Mouse (Mus musculus) stomach, embryonic 15.5 days (tissue): Measurements from ENCODE around the gene Usp19. TPM values are rescaled to one million over a fixed set of nuclear protein-coding genes. Genes with fewer than 3 reads are reported as not detected.

ENCODE experiments used
- ATAC-seq: fragments of 200-750 bp; cut with Nextera tagmentation; 2 replicates; pipeline ENCODE4 v1.8.0; 2017; ENCODE audit warnings: low read depth, moderate number of reproducible peaks, moderate TSS enrichment; ENCODE audit not compliant: insufficient read depth, low FRiP score
- H3K27ac ChIP-seq: fragments of 300-500 bp; sonication (generic); 2 replicates; pipeline ENCODE4 v1.5.1; 2015; ENCODE audit warnings: mild to moderate bottlenecking, inconsistent platforms
- H3K27me3 ChIP-seq: fragments of 300-500 bp; sonication (generic); replicated peaks from 2 replicates; pipeline ENCODE4 v1.6.1; 2015; ENCODE audit warnings: inconsistent platforms
- H3K36me3 ChIP-seq: fragments of 300-500 bp; sonication (generic); 2 replicates; pipeline ENCODE4 v1.6.1; 2015; ENCODE audit warnings: inconsistent platforms
- H3K4me1 ChIP-seq: fragments of 300-500 bp; sonication (generic); 2 replicates; pipeline ENCODE4 v1.6.1; 2015; ENCODE audit warnings: inconsistent platforms
- H3K4me2 ChIP-seq: fragments of 300-500 bp; sonication (generic); 2 replicates; pipeline ENCODE4 v1.6.1; 2015; ENCODE audit warnings: mild to moderate bottlenecking, inconsistent platforms
- H3K4me3 ChIP-seq: fragments of 300-500 bp; sonication (generic); replicated peaks from 2 replicates; pipeline ENCODE4 v1.5.1; 2015; ENCODE audit warnings: inconsistent platforms
- H3K9ac ChIP-seq: fragments of 300-500 bp; sonication (generic); 2 replicates; pipeline ENCODE4 v1.6.1; 2015; ENCODE audit warnings: inconsistent platforms
- H3K9me3 ChIP-seq: fragments of 300-500 bp; sonication (generic); 2 replicates; pipeline ENCODE4 v1.6.1; 2016; ENCODE audit warnings: inconsistent platforms
- WGBS: fragments of 180-500 bp; shearing (Covaris S2); methylation state at CpG from one replicate; pipeline ENCODE4 v1.1.7; 2015; 5-methylcytosine and 5-hydroxymethylcytosine counted together
- polyA plus RNA-seq: library from polyadenylated mRNA; unstranded; fragments of >200 nt; fragmentation: Nextera tagmentation; extraction: Ambion mirVana; gene quantifications from 2 replicates; pipeline ENCODE4 v1.2.1, GENCODE M21; 2015

The Usp19 gene
- polyA plus RNA-seq, 1 experiment from 2014 or later = 58.8 TPM

GRCm38 (mm10) chr9:108474528-108474927 lies 15.9 kb upstream of the Usp19 start:
- ATAC-seq = no peak
- WGBS = 71% methylated on average over 1 of the region's 1 CpGs
- no peaks in the 10 kb centered on the region for H3K36me3 ChIP-seq

GRCm38 (mm10) chr9:108478638-108479156 lies 11.7 kb upstream of the Usp19 start:
- Histone ChIP-seq H3K36me3 (peaks cover 22% of the 10 kb centered on the region; the same call in 1 of the 2 replicates), H3K27ac (peak overlapping the region; percentile 92), H3K4me3 (peak overlapping the region; percentile 54), H3K27me3 (no peaks in the 10 kb centered on the region), H3K4me2 (peak overlapping the region; percentile 83), H3K9me3 (no peaks in the 10 kb centered on the region), H3K4me1 (peaks cover 21% of the 10 kb centered on the region), H3K9ac (no peak overlapping the region)
- peak; percentile 79 for ATAC-seq
- under 1% methylated on average over 20 of the region's 20 CpGs for WGBS

More at GRCm38 (mm10) chr9:108474528-108474927, 15.9 kb upstream of the Usp19 start:
- no peaks in the 10 kb centered on the region for H3K27me3 ChIP-seq
- no peak overlapping the region for H3K4me3 ChIP-seq
- H3K9ac ChIP-seq = no peak overlapping the region
- peaks cover 7% of the 10 kb centered on the region; the same call in 1 of the 2 replicates for H3K4me1 ChIP-seq
- no peak overlapping the region for H3K27ac ChIP-seq
- no peak overlapping the region for H3K4me2 ChIP-seq
- H3K9me3 ChIP-seq = no peaks in the 10 kb centered on the region

GRCm38 (mm10) chr9:108479241-108479640 lies 11.2 kb upstream of the Usp19 start:
- Histone ChIP-seq H3K4me1 (peaks cover 21% of the 10 kb centered on the region), H3K36me3 (peaks cover 27% of the 10 kb centered on the region; the same call in 1 of the 2 replicates), H3K27me3 (no peaks in the 10 kb centered on the region), H3K4me2 (peak overlapping the region; percentile 83), H3K27ac (peak overlapping the region; percentile 92), H3K9me3 (no peaks in the 10 kb centered on the region), H3K4me3 (peak overlapping the region; percentile 61), H3K9ac (no peak overlapping the region)
- ATAC-seq = no peak; the same call in 1 of the 2 replicates
- WGBS = 35% methylated on average over 11 of the region's 11 CpGs

- H3K4me2 ChIP-seq = peak within 1 kb of the TSS; percentile 83
- H3K9ac ChIP-seq = peak within 1 kb of the TSS; percentile 53
- H3K36me3 ChIP-seq = peaks cover 28% of the 10 kb centered on the region; the same call in 1 of the 2 replicates
- ATAC-seq = peak; percentile 45
- H3K27me3 ChIP-seq = no peaks in the 10 kb centered on the region
- H3K4me3 ChIP-seq = peak within 1 kb of the TSS; percentile 61
- WGBS = 6% methylated on average over 10 of the region's 10 CpGs
- peak within 1 kb of the TSS; percentile 92 for H3K27ac ChIP-seq
- peaks cover 21% of the 10 kb centered on the region for H3K4me1 ChIP-seq
- H3K9me3 ChIP-seq = no peaks in the 10 kb centered on the region
Measured at GRCm38 (mm10) chr9:108479721-108480351, 10.6 kb upstream of the Usp19 start, which contains the start of gene Lamb2. Gene Lamb2, plus strand, starts transcription at chr9:108479736.

- no peak for ATAC-seq
- peak overlapping the region; percentile 61; the same call in 1 of the 2 replicates for H3K4me3 ChIP-seq
Measured at GRCm38 (mm10) chr9:108480813-108481519, 9.4 kb upstream of the Usp19 start.

GRCm38 (mm10) chr9:108481520-108482210 lies 8.7 kb upstream of the Usp19 start:
- H3K27ac ChIP-seq = no peak overlapping the region
- H3K4me1 ChIP-seq = peaks cover 21% of the 10 kb centered on the region
- H3K4me2 ChIP-seq = no peak overlapping the region
- no peak overlapping the region for H3K9ac ChIP-seq
- peaks cover 45% of the 10 kb centered on the region; the same call in 1 of the 2 replicates for H3K36me3 ChIP-seq
- H3K4me3 ChIP-seq = no peak overlapping the region
- ATAC-seq = no peak
- no peaks in the 10 kb centered on the region for H3K9me3 ChIP-seq
- 87% methylated on average over 19 of the region's 19 CpGs for WGBS
- no peaks in the 10 kb centered on the region for H3K27me3 ChIP-seq

More at GRCm38 (mm10) chr9:108480813-108481519, 9.4 kb upstream of the Usp19 start:
- Histone ChIP-seq H3K9ac (no peak overlapping the region), H3K4me1 (peaks cover 21% of the 10 kb centered on the region), H3K36me3 (peaks cover 38% of the 10 kb centered on the region; the same call in 1 of the 2 replicates), H3K27me3 (no peaks in the 10 kb centered on the region), H3K4me2 (peak overlapping the region; percentile 83), H3K9me3 (no peaks in the 10 kb centered on the region), H3K27ac (no peak overlapping the region)
- WGBS = 87% methylated on average over 28 of the region's 28 CpGs

- Histone ChIP-seq H3K4me1 (peaks cover 21% of the 10 kb centered on the region), H3K27ac (no peak overlapping the region), H3K9me3 (no peaks in the 10 kb centered on the region), H3K4me3 (no peak overlapping the region), H3K9ac (no peak overlapping the region), H3K36me3 (peaks cover 60% of the 10 kb centered on the region), H3K4me2 (no peak overlapping the region), H3K27me3 (no peaks in the 10 kb centered on the region)
- ATAC-seq = no peak
- WGBS = 93% methylated on average over 18 of the region's 18 CpGs
Measured at GRCm38 (mm10) chr9:108483051-108483790, 7.2 kb upstream of the Usp19 start.

- H3K4me2 ChIP-seq = no peak overlapping the region
- peaks cover 19% of the 10 kb centered on the region for H3K4me1 ChIP-seq
- H3K27me3 ChIP-seq = no peaks in the 10 kb centered on the region
- H3K9ac ChIP-seq = no peak overlapping the region
- no peak overlapping the region for H3K27ac ChIP-seq
- no peaks in the 10 kb centered on the region for H3K9me3 ChIP-seq
- H3K36me3 ChIP-seq = peaks cover 66% of the 10 kb centered on the region
- WGBS = 93% methylated on average over 15 of the region's 15 CpGs
- no peak overlapping the region for H3K4me3 ChIP-seq
- no peak for ATAC-seq
Measured at GRCm38 (mm10) chr9:108484021-108484420, 6.4 kb upstream of the Usp19 start.

GRCm38 (mm10) chr9:108485301-108485875 lies 5.0 kb upstream of the Usp19 start:
- no peak overlapping the region for H3K4me2 ChIP-seq
- peaks cover 76% of the 10 kb centered on the region for H3K36me3 ChIP-seq
- no peaks in the 10 kb centered on the region for H3K9me3 ChIP-seq
- no peak overlapping the region for H3K4me3 ChIP-seq
- no peak overlapping the region for H3K9ac ChIP-seq
- H3K4me1 ChIP-seq = peaks cover 14% of the 10 kb centered on the region
- H3K27me3 ChIP-seq = no peaks in the 10 kb centered on the region
- no peak overlapping the region for H3K27ac ChIP-seq
- ATAC-seq = no peak
- 91% methylated on average over 19 of the region's 19 CpGs for WGBS

- WGBS = 93% methylated on average over 8 of the region's 8 CpGs
- ATAC-seq = no peak
- H3K27ac ChIP-seq = no peak overlapping the region
Measured at GRCm38 (mm10) chr9:108486973-108487530, 3.4 kb upstream of the Usp19 start.

More at GRCm38 (mm10) chr9:108486973-108487530, 3.4 kb upstream of the Usp19 start:
- Histone ChIP-seq H3K9ac (no peak overlapping the region), H3K4me1 (peaks cover 13% of the 10 kb centered on the region), H3K9me3 (no peaks in the 10 kb centered on the region), H3K4me2 (no peak overlapping the region), H3K27me3 (no peaks in the 10 kb centered on the region), H3K36me3 (peaks cover 67% of the 10 kb centered on the region), H3K4me3 (no peak overlapping the region)
